Mouse (Mus musculus): ENCODE measurements at regions not wholly inside any gene's neighbourhood (a gene's known extent, or its start where the extent isn't known, plus 50 kb on each side); places are given as distances from the start of the nearest gene placed in this dataset.
"Not testable (repeated sequence)": the region's sequence is repeated elsewhere in the genome, so short reads cannot be mapped to it uniquely, and the experiment has no call there.

DNA sequence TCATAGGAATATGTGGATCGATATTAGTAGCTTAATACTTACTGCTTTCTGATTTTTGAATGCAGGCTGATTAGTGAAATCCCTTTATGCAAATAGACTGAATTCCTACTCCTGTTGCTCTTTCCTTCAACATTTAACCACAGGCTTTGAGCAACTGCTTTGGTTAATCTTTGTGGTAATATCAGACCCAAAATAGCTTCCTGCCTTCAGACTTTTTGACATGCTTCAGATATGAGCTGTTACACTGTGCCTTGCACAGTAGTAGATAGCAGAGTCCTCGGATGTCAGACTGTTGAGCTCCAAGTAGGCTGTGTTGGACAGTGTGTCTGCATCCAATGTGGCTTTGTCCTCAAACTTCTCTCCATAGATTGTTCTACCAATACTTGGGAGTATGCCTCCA lies 1020.6 kb downstream of the Adam6a start:
- WGBS (ENCODE audit: insufficient replicate concordance) = 33% methylated on average over 2 of the region's 2 CpGs
- Histone ChIP-seq H3K9ac (no peak overlapping the region), H3K4me3 (replicated peaks) (no peak overlapping the region), H3K4me2 (no peak overlapping the region), H3K36me3 (replicated peaks) (no peaks in the 10 kb centered on the region), H3K27me3 (no peaks in the 10 kb centered on the region), H3K9me3 (replicated peaks) (no peaks in the 10 kb centered on the region), H3K27ac (replicated peaks) (no peak overlapping the region), H3K4me1 (replicated peaks) (no peaks in the 10 kb centered on the region)
- ATAC-seq (ENCODE audit: insufficient read depth) = no peak

GRCm38 (mm10) chr12:114583371-114583770 lies 1039.7 kb downstream of the Adam6a start:
- Histone ChIP-seq H3K4me3 (replicated peaks) (no peak overlapping the region), H3K4me1 (replicated peaks) (no peaks in the 10 kb centered on the region), H3K4me2 (no peak overlapping the region), H3K9me3 (replicated peaks) (no peaks in the 10 kb centered on the region), H3K9ac (no peak overlapping the region), H3K27ac (replicated peaks) (no peak overlapping the region), H3K27me3 (no peaks in the 10 kb centered on the region), H3K36me3 (replicated peaks) (no peaks in the 10 kb centered on the region)
- ATAC-seq (ENCODE audit: insufficient read depth) = no peak
- WGBS (ENCODE audit: insufficient replicate concordance) = 40% methylated on average over 1 of the region's 1 CpGs

DNA sequence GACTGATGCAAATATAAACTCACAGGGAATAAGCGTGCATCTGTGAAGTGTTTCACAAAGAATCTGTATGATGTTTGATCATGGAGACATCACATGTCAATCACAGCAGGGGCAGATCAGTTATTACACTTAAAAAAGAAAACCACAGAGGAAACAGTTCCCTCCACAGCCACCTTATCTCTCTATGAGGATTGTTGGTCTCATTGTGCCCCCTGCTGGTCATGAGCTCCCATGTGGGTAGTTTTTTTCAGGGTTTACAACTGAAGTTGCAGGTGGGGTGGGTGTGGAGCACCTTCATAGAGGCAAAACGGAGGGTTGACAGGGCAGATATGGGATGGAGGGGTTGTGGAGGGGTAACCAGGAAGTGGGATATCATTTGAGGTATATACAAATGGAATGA lies 1043.5 kb downstream of the Adam6a start:
- 32% methylated on average over 2 of the region's 2 CpGs for WGBS (ENCODE audit: insufficient replicate concordance)
- H3K27ac ChIP-seq (replicated peaks) = no peak overlapping the region
- H3K4me3 ChIP-seq (replicated peaks) = no peak overlapping the region
- no peak overlapping the region for H3K4me2 ChIP-seq
- no peak overlapping the region for H3K9ac ChIP-seq
- no peak for ATAC-seq (ENCODE audit: insufficient read depth)
- no peaks in the 10 kb centered on the region for H3K27me3 ChIP-seq
- no peaks in the 10 kb centered on the region for H3K4me1 ChIP-seq (replicated peaks)
- no peaks in the 10 kb centered on the region for H3K9me3 ChIP-seq (replicated peaks)
- H3K36me3 ChIP-seq (replicated peaks) = no peaks in the 10 kb centered on the region

DNA sequence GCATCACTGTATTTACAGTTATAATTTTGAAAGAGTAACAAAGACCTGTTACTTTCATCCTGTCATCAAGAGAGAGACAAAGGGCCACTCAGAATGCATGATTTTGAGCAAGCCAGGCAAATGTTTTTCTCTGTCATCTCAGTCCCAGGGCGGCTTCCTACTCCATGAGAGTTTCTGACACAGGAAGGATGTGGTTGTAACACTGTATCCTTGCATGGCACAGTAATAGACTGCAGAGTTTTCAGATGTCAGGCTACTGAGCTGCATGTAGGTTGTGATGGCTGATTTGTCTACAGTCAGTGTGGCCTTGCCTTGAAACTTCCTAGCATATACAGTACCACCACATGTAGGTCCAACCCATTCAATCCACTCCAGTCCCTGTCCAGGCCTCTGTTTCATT lies 1054.0 kb downstream of the Adam6a start:
- no peaks in the 10 kb centered on the region for H3K27me3 ChIP-seq
- H3K4me1 ChIP-seq (replicated peaks) = no peaks in the 10 kb centered on the region
- no peak overlapping the region for H3K4me2 ChIP-seq
- H3K4me3 ChIP-seq (replicated peaks) = no peak overlapping the region
- 46% methylated on average over 1 of the region's 1 CpGs for WGBS (ENCODE audit: insufficient replicate concordance)
- no peaks in the 10 kb centered on the region for H3K9me3 ChIP-seq (replicated peaks)
- ATAC-seq (ENCODE audit: insufficient read depth) = no peak
- H3K9ac ChIP-seq = no peak overlapping the region
- no peaks in the 10 kb centered on the region for H3K36me3 ChIP-seq (replicated peaks)
- no peak overlapping the region for H3K27ac ChIP-seq (replicated peaks)

DNA sequence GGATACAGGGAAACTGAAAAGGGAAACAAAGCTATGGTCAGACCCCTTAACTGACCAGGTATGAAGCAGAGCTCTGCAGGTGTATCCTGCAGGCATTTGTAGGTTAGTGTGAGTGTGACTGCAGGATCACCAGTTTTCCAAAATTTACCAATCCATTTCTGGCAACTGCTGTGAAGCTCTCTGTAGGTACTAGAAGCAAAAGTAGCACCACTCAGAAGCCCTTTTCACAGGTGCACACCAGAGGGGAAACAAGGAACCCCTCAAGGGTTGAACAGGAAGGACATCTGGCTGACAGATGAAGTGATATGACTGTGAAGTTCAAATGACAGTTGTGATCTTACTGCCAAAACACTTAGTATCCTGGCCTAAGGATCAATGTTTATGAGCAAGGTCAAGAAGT lies 1065.5 kb downstream of the Adam6a start:
- Histone ChIP-seq H3K4me3 (replicated peaks) (no peak overlapping the region), H3K27me3 (no peaks in the 10 kb centered on the region), H3K36me3 (replicated peaks) (no peaks in the 10 kb centered on the region), H3K4me2 (no peak overlapping the region), H3K9ac (no peak overlapping the region), H3K4me1 (replicated peaks) (no peaks in the 10 kb centered on the region), H3K27ac (replicated peaks) (no peak overlapping the region), H3K9me3 (replicated peaks) (no peaks in the 10 kb centered on the region)
- ATAC-seq (ENCODE audit: insufficient read depth) = no peak

- Histone ChIP-seq H3K9ac (no peak overlapping the region), H3K4me3 (replicated peaks) (no peak overlapping the region), H3K9me3 (replicated peaks) (no peaks in the 10 kb centered on the region), H3K4me1 (replicated peaks) (no peaks in the 10 kb centered on the region), H3K4me2 (no peak overlapping the region), H3K27me3 (no peaks in the 10 kb centered on the region), H3K27ac (replicated peaks) (no peak overlapping the region), H3K36me3 (replicated peaks) (no peaks in the 10 kb centered on the region)
- 59% methylated on average over 2 of the region's 2 CpGs for WGBS (ENCODE audit: insufficient replicate concordance)
- ATAC-seq (ENCODE audit: insufficient read depth) = no peak
Measured at GRCm38 (mm10) chr12:114612108-114612507, 1068.4 kb downstream of the Adam6a start.

- H3K27ac ChIP-seq (replicated peaks) = no peak overlapping the region
- H3K4me2 ChIP-seq = no peak overlapping the region
- H3K9ac ChIP-seq = no peak overlapping the region
- no peak for ATAC-seq (ENCODE audit: insufficient read depth)
- H3K27me3 ChIP-seq = no peaks in the 10 kb centered on the region
- WGBS (ENCODE audit: insufficient replicate concordance) = 42% methylated on average over 3 of the region's 3 CpGs
- H3K4me1 ChIP-seq (replicated peaks) = no peaks in the 10 kb centered on the region
- no peak overlapping the region for H3K4me3 ChIP-seq (replicated peaks)
- no peaks in the 10 kb centered on the region; the same call in 1 of the 2 replicates for H3K9me3 ChIP-seq (replicated peaks)
- H3K36me3 ChIP-seq (replicated peaks) = no peaks in the 10 kb centered on the region
Measured at GRCm38 (mm10) chr12:114615179-114615578, 1071.5 kb downstream of the Adam6a start.

GRCm38 (mm10) chr12:114615712-114616111 lies 1072.0 kb downstream of the Adam6a start:
- 46% methylated on average over 1 of the region's 1 CpGs for WGBS (ENCODE audit: insufficient replicate concordance)
- Histone ChIP-seq H3K9me3 (replicated peaks) (no peaks in the 10 kb centered on the region; the same call in 1 of the 2 replicates), H3K36me3 (replicated peaks) (no peaks in the 10 kb centered on the region), H3K4me1 (replicated peaks) (no peaks in the 10 kb centered on the region), H3K9ac (no peak overlapping the region), H3K4me2 (no peak overlapping the region), H3K27ac (replicated peaks) (no peak overlapping the region), H3K4me3 (replicated peaks) (no peak overlapping the region), H3K27me3 (no peaks in the 10 kb centered on the region)
- no peak for ATAC-seq (ENCODE audit: insufficient read depth)

DNA sequence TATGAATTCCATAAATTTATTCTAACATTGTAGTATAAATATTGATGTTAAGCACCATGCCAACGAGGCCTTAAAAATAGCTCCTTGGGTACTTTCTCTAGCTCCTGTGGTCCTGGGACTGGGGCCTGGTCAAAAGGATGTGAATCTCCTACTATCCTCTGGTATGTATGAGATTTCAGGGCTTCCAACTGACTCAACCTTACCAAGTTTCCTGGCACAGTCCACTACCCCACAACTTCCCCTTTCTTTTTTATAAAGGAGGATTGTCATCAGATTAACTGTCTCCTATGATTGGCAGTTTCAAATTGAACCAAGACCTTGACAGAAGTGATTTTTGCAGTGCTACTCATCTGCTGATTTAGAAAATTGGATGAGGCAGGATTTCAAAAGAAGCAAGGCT lies 1097.4 kb downstream of the Adam6a start:
- H3K4me1 ChIP-seq (replicated peaks) = no peaks in the 10 kb centered on the region
- H3K4me3 ChIP-seq (replicated peaks) = no peak overlapping the region
- H3K27me3 ChIP-seq = no peaks in the 10 kb centered on the region
- 49% methylated on average over 1 of the region's 1 CpGs for WGBS (ENCODE audit: insufficient replicate concordance)
- H3K36me3 ChIP-seq (replicated peaks) = no peaks in the 10 kb centered on the region
- no peak overlapping the region for H3K4me2 ChIP-seq
- no peak for ATAC-seq (ENCODE audit: insufficient read depth)
- H3K9ac ChIP-seq = no peak overlapping the region
- no peaks in the 10 kb centered on the region for H3K9me3 ChIP-seq (replicated peaks)
- H3K27ac ChIP-seq (replicated peaks) = no peak overlapping the region

GRCm38 (mm10) chr12:114646372-114646771 lies 1102.7 kb downstream of the Adam6a start:
- Histone ChIP-seq H3K36me3 (replicated peaks) (no peaks in the 10 kb centered on the region), H3K4me3 (replicated peaks) (no peak overlapping the region), H3K4me2 (no peak overlapping the region), H3K27me3 (no peaks in the 10 kb centered on the region), H3K9me3 (replicated peaks) (no peaks in the 10 kb centered on the region), H3K4me1 (replicated peaks) (no peaks in the 10 kb centered on the region), H3K9ac (no peak overlapping the region), H3K27ac (replicated peaks) (no peak overlapping the region)
- 49% methylated on average over 3 of the region's 3 CpGs for WGBS (ENCODE audit: insufficient replicate concordance)
- no peak for ATAC-seq (ENCODE audit: insufficient read depth)

DNA sequence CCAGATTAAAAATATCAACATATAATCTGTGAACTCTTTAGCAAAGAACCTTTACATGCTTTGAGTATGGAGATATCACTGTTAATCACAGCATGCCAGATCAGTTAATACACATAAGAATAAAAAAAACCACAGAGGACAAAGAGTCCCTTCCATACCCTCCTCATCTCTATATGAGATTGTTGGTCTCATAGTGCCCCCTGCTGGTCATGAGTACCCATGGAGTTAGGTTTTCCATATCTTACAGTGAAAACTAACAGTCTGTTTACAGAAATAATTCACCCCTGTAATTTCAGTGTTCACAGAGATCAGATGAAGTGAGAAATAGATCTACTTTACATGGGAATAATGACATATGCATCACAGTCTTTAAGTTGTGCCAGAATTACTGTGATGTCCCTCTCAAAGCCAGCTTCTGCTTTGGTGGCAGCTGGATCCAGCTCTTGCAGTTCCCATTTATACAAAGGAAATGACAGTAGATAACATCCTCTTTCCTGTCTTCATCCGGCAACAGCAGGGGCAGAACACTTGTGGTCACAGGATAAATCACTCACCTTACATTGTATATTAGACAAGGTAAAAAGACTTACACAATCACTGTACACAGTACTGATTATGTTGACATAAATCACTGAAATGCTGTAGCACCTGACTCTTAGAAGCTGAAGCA lies 1106.9 kb downstream of the Adam6a start:
- WGBS (ENCODE audit: insufficient replicate concordance) = 51% methylated on average over 1 of the region's 1 CpGs
- H3K9me3 ChIP-seq (replicated peaks) = not testable (repeated sequence)

DNA sequence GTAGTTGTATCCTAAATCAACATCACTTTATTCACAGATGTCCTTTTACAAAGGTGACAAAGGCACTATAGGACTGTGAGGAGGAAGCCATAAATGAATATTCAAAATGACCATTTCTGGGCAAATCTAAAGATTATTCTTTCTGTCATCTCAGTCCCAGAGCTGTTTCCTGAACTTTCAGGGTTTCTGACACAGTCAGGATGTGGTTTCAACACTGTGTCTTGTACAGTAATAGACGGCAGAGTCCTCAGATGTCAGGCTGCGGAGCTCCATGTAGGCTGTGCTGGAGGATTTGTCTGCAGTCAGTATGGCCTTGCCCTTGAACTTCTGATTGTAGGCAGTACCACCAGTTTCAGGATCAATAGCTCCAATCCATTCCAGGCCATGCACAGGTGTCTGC lies 1113.4 kb downstream of the Adam6a start:
- not testable (repeated sequence) for H3K4me3 ChIP-seq (replicated peaks); ATAC-seq (ENCODE audit: insufficient read depth); H3K9ac ChIP-seq; H3K4me2 ChIP-seq; H3K4me1 ChIP-seq (replicated peaks); H3K27me3 ChIP-seq; H3K27ac ChIP-seq (replicated peaks); H3K36me3 ChIP-seq (replicated peaks); H3K9me3 ChIP-seq (replicated peaks)
- 56% methylated on average over 2 of the region's 2 CpGs for WGBS (ENCODE audit: insufficient replicate concordance)

More for the DNA sequence above, 1106.9 kb downstream of the Adam6a start:
- not testable (repeated sequence) for H3K36me3 ChIP-seq (replicated peaks); H3K4me1 ChIP-seq (replicated peaks); H3K4me2 ChIP-seq; H3K9ac ChIP-seq; ATAC-seq (ENCODE audit: insufficient read depth); H3K27ac ChIP-seq (replicated peaks); H3K27me3 ChIP-seq; H3K4me3 ChIP-seq (replicated peaks)
